Mouse (Mus musculus) urinary bladder, postnatal 4 days (tissue): ENCODE measurements around the gene Lrrc59.
A peak's percentile ranks its signal among the peaks of the same experiment; 100 is the strongest.

ENCODE experiments used
- DNase-seq, 2 experiments: peaks; one replicate each; pipeline ENCODE4 v3.0.0; 2021 to 2022; ENCODE audit warnings: low spot score in 2 of 2

Lrrc59 gene

DNA sequence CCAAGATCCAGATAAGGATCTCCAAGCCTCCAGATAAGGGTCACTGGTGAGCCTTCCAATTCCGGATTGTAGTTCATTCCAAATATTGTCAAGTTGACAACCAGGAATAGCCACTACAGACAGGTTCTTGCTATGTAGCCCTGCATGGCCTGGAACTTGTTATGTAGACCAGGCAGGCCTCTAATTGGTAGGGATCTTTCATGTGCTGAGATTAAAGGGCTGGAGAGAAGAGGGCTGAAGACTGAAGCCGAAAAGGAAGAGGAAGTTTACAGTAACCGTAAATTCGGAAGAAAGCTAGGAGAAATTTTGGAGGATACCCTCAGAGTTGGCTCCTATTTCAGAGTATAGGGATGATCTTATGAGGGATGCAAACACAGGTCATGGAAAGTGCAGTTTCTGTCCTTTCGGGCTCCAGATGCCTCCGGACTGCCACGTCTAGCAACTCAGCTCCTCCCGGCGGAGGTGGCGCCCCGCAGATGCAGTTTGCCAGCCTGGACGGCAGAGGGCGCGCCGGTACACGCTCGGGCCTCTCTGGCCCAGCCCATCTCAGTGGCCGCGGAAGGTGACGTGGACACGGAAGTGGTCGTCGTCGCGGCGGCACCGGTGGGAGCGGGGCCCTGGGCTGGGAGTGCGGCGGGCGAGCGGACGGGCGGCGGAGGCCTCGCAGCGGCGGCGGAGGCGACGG is at the start of gene Lrrc59:
Gene Lrrc59 (plus strand): TSS at position 569 of the 685 bp plus-strand sequence.
- DNase-seq: peak; percentile 94 to 97

GRCm38 (mm10) chr11:94580111-94580740 is 49.3 kb upstream of the Lrrc59 start:
- no peak for DNase-seq

- DNase-seq: no peak
Measured at GRCm38 (mm10) chr11:94585091-94585490, 44.5 kb upstream of the Lrrc59 start.

GRCm38 (mm10) chr11:94587511-94587910 is 42.1 kb upstream of the Lrrc59 start:
- DNase-seq: no peak

- no peak for DNase-seq
Measured at GRCm38 (mm10) chr11:94596311-94596852, 33.2 kb upstream of the Lrrc59 start.

DNA sequence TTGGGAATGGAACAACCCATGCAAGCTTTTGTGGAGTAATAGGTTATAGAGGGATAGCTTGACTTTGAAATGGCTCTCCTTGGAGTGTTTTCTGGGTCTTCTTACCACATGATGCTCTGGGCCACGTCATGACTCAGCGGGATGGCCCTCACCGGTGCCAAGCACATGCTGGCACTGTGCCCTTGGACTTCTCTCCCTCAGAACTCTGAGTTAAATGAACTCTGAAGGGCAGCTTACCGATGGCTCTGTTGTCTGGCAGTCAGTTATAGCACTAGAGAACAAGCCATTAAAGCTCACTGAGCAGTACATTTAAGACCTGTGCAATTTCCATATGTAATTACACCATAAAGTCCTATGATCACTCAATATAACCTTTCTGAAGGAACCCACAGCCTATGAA is 32.2 kb upstream of the Lrrc59 start:
- no peak for DNase-seq

- no peak for DNase-seq
Measured at GRCm38 (mm10) chr11:94598437-94599120, 31.0 kb upstream of the Lrrc59 start.

GRCm38 (mm10) chr11:94600447-94600846 is 29.1 kb upstream of the Lrrc59 start:
- no peak for DNase-seq

DNA sequence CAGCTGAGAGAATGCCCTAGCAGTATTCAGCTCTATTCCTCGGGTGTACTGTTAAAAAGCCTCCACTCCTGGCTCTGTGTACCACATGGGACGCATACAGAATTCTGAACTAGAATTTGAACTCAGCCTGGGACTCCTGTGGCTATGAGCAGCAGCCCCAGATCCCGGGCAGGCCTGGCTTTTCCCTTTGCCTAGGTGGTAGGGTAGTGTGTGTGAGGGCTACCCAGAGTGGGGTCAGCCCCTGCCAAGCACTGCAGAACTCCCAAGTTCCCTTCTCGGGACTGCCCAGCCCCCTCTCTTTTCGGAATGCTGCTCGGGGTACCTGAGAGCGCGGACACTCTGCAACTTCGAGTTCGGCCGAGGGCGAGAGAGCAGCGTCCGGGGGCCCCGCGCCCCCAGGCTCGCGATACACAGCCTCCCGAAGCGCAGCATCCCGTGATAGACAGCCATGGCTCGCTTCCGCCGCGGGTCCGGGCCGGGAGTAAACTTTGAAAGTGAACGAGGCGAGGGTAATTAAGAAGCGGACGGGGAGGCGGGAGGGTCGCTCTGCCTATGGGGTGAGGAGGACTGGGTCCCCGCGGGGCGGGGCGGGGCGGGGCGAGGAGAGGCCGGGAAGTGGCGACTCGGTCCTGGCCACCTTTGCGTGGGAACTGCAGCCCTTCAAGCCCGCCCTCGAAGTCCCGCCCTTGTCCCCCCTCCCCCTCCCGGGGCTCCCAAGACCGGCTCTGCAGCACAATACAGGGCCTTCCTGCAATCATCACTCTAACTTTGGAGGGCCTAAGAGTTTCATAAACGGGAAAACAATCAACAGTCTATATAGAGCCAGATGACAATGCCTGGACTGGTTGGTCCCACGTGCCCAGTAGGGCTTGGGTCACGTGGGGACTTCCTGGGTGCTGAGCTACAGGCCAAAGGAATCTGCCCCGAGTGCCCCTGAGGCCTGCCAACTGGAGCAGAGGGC is 28.0 kb upstream of the Lrrc59 start, which contains the start of gene Acsf2:
Gene Acsf2 (minus strand): TSS at position 551 of the 961 bp plus-strand sequence.
- peak; percentile 80 to 83 for DNase-seq

GRCm38 (mm10) chr11:94602356-94602955 is 27.1 kb upstream of the Lrrc59 start:
- no peak for DNase-seq

DNA sequence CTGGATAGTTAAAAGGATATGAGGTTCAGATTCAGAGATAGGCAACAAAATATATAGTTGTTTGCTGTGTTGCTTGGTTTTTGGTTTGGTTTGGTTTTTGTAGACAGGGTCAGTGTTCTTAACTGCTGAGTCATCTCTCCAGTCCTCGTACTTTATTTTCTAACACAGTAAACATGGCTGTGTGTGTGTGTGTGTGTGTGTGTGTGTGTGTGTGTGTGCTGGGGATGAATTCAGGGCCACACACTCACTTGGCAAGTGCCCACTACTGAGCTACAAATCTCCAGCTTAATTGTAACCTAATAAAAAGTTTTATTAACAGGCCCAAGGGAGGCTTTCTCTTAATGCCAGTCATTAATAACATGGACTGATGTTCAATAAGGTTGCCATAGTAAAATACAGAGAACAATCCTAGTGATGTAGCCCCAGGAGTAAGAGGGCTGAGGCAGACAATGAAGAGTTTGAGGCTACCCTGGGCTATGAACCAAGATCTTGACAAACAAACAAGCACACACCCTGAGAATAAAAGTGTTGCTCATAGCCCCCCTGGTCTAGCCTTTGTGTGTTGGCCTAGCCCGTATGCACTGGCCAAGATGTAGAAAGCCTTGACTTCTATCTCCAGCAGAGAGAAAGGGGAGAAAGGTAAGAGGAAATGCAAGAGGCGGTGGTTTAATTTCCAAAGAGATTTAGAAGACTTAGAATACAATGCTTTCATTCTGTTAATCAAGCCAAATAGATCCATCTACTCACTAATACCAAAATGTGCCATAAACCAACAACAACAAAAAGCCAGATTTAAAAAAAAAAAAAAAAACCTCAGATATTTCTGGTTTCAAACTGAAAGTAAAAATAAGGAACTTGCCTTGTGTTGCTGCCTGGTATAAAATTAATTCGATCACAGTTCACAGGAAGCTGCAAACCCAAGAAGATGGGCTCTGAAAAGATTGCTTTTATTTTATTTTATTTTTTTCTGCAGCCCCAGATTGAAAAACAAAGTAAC is 18.5 kb upstream of the Lrrc59 start:
- no peak for DNase-seq

DNA sequence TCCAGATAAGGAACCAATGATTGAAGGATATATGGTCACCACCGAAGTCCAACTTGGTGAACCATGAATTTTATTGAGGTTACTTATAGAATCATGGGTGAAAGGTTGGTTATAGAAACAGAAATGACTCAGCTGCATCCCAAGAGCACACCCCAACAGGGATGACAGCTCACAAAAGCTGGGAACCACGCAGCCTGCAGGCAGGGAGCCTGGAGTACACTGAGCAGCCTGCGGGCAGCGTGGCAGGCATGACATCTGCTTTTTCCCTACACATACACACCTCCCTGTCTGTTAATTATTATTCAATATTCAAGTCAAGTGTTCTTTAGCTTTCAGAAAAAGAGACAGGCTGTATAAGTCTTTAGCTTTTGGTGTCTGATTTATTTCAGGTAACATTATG is 15.0 kb upstream of the Lrrc59 start:
- DNase-seq: no peak

- DNase-seq: no peak
Measured at GRCm38 (mm10) chr11:94615494-94615893, 14.1 kb upstream of the Lrrc59 start.

GRCm38 (mm10) chr11:94617646-94618045 is 11.9 kb upstream of the Lrrc59 start:
- no peak for DNase-seq

- DNase-seq: no peak
Measured at GRCm38 (mm10) chr11:94620766-94621457, 8.7 kb upstream of the Lrrc59 start.

GRCm38 (mm10) chr11:94621458-94621852 is 8.1 kb upstream of the Lrrc59 start:
- DNase-seq: no peak

GRCm38 (mm10) chr11:94622162-94622561 is 7.4 kb upstream of the Lrrc59 start:
- DNase-seq: no peak

DNA sequence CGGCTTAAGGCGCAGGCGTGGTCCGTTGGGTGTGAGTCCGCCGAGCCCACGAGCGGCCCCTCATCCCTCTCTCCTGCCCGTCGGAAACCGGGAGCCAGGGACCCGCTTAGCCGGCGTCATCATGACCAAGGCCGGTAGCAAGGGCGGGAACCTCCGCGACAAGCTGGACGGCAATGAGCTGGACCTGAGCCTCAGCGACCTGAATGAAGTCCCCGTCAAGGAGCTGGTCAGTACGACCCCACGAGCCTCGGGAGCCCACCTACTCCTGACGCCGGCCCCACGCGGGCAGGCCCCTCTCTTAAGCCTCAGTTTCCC is 274 bp downstream of the Lrrc59 start:
- no peak for DNase-seq
